Mouse (Mus musculus) c-Kit-positive CD71-positive TER-119-positive erythroid progenitor cells, embryonic 14.5 days (primary cell): ENCODE measurements around the gene Ddt.
"Not testable (repeated sequence)": the region's sequence is repeated elsewhere in the genome, so short reads cannot be mapped to it uniquely, and the experiment has no call there.

ENCODE experiments used
- DNase-seq: peaks from one replicate; pipeline ENCODE4 v3.0.0-alpha.2; 2013; ENCODE audit warnings: low spot score

Ddt gene

DNA sequence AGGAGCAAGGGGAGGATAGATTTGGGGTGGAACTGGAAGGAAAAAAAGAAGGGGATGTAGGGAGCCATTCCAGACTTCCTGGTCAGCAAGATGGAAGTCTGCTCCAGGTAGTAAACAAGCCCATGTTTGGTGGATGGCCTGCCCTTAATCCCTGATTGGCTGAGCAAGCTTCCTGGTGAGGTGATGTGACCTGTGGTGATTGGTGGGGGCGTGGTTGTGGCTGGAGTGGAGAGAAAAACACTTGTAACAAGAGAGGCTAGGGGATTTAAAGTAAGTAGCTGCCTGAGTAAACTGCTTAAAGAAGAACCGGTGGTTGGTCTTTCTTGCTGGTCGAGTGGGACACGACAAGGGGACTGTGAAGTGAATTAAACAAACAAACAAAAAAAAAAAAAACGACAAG lies 5.5 kb downstream of the Ddt start:
- not testable (repeated sequence) for DNase-seq

DNA sequence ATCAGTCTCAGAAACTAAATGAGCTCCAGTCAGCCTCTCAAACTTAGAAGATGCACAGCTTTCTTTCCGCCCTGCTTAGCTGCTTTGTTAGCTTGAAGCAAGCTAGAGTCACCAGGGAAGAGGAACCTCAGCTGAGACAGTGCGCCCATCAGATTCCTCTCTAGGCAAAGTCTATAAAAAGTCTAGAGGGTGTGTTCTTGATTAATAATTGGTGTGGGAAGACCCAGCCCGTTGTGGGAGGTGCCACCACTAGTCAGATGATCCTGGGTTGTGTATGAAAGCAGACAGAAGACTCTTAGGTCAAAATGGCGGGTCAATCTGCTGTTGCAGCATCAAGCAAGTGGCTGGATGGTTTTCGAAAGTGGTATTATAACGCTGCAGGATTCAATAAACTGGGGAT lies 6.4 kb downstream of the Ddt start:
- no peak for DNase-seq

DNA sequence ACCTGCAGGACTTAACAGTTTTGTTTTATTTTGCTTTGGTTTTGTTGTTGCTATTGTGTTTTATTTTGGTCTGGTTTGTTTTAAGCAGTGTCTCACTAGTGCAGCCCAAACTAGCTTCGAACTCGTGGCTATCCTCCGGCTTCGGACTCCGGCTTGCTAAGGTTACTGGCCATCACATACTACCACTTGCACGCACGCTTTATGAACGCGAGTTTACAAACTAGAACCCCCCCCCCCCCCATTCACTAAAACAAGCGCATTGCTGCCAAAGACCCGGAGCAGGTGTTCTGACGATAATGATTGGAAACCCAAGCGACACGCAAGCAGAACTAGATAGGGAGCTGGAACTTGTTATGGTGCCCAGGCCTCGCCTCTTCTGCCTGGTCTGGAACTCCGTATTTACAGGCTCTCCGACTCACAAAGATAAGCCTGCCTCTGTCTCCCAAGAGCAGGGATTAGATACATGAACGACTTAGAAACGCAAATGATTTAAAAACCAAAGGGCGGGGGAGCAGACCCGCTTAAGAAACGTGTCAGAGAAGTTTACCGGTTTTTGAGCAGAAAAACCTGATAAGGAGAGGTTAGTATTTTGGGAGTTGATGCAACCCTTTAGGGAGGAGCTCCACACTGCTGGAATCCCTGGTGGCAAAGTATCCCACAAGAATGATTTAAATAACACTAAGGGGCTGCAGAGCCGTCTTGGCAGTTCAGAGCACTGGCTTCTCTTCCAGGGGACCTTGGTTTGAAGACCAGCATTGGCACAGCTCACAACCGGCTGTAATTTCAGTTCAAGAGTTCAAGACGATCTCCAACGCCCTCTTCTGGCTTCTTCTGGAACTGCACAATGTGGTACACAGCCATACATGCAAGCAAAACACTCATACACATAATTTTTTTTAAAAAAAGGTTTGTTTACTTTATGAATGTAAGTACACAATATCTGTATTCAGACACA lies 8.4 kb downstream of the Ddt start:
- peak; percentile 95 for DNase-seq

DNA sequence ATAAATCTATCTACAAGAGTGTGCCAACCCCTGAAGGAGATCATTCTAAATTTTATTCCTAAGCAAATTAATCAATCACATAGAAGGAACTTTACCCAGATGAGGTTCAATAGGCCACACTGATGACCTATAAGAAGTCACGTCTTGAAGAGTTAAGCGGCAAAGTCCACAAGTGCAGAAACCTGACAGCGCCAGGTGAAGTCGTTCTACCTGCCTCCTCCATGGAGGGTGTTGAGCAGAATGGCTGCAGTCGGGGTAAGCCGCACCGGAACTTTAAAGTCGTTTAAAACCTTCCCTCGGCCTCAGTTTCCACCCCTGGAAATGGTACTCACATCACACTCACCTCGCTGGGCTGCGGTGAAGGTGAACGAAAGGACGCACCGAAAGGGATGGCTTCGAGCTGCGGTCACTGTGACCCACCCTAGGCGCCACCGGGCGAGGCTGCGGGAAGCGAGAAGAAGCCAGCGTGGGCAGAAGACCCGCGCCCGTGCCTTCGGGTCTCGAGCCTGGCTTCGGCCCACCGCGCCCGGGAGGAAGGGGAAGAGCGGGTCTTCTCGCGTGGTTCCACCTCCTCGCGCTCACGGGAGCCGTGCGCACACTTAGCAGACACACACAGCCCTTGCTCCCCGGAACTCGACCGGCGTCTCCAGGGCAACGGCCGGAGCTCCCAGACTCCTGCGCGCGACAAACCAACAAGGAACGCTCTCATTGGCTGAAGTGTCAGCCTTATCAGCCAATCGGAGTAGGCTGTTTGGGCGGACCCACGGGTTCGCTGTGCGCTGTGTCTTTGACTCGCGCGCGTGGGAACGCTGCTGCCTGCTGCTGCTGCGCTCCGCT lies 9.3 kb downstream of the Ddt start, which contains the start of gene Cabin1:
TSS of gene Cabin1 (minus strand) at position 660 of the 837 bp plus-strand sequence.
- peak; percentile 99 for DNase-seq

DNA sequence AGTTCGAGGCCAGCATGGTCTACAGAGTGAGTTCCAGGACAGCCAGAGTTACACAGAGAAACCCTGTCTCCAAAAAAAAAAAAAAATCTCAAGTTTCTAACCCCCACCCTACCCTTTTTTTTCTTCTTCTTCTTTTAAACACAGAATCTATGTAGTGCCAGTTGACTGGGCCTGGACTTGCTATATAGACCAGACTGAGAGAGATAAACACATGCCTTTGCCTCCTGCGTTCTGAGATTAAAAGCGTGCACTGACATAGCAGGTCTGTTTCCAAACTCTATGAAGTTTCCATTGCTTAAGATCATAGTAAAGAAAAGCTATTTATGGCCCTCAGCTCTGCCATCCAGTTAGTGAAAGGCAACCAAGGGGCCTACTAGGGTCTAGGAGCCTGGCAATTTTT lies 10.8 kb downstream of the Ddt start:
- peak; percentile 54 for DNase-seq

DNA sequence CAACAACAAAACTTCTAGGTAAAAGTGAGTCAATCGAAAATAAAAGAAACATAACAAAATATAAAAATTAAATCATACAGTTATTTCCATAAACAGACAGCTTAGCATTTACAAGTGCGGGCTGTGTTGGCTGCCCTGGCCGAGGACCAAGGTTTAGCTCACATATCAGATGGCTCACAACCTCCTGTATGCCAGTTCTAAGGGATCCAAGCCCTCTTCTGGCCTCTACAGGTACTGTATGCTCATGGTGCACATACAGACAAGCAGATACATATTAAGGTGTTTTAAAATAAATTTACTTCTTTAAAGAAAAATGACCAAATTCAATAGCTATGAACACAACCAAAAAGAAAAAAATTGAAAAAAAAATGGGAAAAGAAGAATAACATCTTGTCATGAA lies 12.9 kb downstream of the Ddt start:
- no peak for DNase-seq

DNA sequence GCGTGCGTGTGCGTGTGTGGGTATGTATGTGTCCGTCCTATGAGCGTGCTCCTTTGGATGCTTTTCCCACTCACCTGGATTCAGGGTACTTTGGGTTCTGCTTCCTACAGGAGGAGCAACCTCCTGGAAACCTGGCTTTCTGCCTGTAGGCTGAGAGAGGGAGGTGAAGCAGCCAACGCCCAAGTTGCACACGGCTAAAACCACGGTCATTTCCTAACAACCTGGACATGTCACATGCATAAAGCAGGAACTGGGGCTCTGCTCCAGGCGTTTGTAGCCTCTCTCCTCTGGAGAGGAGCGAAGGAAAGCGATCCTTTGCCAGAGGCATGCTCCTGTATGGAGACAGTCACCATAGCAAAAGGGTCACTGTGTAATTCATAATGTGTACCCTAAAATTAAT lies 16.5 kb downstream of the Ddt start:
- DNase-seq = no peak

DNA sequence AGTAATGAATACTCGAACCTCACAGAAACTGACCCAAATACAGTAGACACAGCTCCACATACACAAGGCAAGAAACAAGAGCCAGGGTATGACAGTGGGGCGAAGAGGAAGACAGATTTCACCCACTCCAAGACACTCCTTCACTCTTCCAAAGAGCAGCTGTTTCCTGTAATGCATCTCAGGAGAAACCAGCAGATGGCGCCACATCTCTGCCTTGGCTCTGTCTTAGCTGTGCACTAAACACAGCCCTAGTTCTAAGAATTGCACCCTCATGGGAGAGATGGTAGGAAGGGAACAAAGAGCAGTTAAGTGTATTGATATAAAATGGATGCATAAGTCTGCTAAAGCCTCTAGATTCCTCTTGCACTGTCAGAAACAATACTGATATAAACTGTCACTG lies 29.2 kb downstream of the Ddt start:
- DNase-seq = peak; percentile 76

DNA sequence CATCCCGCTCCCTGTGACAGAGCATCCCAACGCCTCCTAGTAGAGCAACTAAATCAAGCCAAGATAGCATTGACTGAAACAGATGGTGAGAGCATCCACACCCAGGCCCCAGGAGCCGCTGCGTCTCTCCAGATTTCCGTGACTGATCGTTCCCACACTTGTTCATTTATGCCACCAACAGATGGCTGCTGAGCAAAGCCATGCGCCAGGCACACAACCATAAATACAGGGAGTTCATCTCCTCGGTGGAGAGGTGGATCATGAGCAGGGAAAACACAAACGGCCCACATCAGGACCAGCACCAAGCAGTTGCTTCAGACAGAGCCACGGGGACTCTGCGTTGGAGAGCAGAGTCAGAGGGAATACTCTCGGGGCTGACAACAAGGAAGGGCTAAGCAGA lies 29.8 kb downstream of the Ddt start:
- no peak for DNase-seq

DNA sequence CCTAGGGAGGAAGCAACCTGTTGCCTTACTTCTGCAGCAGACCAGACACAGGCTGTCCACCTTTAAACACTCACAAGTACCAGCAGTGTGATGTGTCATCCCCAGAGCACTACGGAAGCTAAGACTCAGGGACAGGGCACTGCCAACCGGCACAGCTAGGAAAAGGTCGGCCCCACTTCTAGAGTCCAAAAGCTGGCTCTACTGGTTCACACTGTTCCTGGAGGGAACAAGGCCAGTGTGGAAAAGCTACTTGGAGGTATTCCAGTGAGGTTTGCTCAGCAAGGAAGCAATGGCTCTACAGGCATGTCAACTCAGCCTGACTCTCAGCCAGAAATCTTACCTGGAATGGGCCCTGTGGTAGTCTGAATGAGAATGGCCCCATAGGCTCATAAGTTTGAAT lies 32.3 kb downstream of the Ddt start:
- no peak for DNase-seq

DNA sequence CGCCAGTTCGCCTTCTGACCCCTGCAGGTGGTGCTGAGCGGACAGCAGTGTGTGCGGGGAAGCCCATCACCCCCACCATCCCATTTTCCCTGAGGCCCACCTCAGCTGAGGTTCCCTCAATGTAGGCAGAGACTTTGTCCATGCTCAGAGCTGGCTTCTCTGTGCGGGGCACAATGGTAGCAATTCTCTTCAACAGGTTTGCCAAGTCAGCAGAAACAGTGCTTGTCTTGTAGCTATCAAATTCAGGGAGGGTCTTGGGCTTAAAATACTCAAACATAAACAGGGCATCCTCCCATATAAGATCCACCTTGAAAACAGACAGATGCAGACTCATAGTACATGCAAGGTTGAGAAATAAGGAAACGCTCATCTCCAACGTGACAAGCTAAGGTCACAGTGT lies 47.8 kb downstream of the Ddt start:
- no peak for DNase-seq
